Mouse (Mus musculus): Measurements from ENCODE around the gene Ctss.

- TF ChIP-seq CTCF (conservative IDR thresholded peaks at IDR 0.05; ENCODE audit: insufficient read depth, insufficient read length, low read depth, low read length) (no peak), POLR2A (IDR thresholded peaks at IDR 0.05; ENCODE audit: low read depth, low read length) (no peak)
Observed at GRCm38 (mm10) chr3:95478966-95479365, 47.6 kb upstream of the Ctss start.
